Mouse (Mus musculus) adrenal gland, postnatal 4 days (tissue): ENCODE results near the gene Ctsw. TPM values are rescaled to one million over a fixed set of nuclear protein-coding genes. Genes with fewer than 3 reads are reported as not detected.

Experiments used
- total RNA-seq, 2 experiments: library from RNA; stranded (reverse); gene quantifications; 2 replicates each; pipeline ENCODE4 v1.2.3; 2021

Ctsw gene
- total RNA-seq, 2 experiments from 2014 or later: 0.67 to 1.3 TPM

Other genes with a start within 250 kb of the Ctsw start
- gene Pacs1, start 195.4 kb downstream of the Ctsw start, total RNA-seq: 10 to 100 TPM; 35.0 to 39.4 TPM
- 100 to 1,000 TPM; 210 to 224 TPM for gene Sf3b2, start 173.1 kb downstream of the Ctsw start, total RNA-seq
- under 1 TPM; 0.45 to 0.67 TPM for gene Gal3st3, start 170.2 kb downstream of the Ctsw start, total RNA-seq
- gene Catsper1, start 132.8 kb downstream of the Ctsw start, total RNA-seq: not detected
- 1 to 10 TPM; 2.6 to 3.4 TPM for gene Cst6, start 118.9 kb downstream of the Ctsw start, total RNA-seq
- 10 to 100 TPM; 36.5 to 42.2 TPM for gene Eif1ad, start 101.8 kb downstream of the Ctsw start, total RNA-seq
- 100 to 1,000 TPM; 153 to 164 TPM for gene Banf1, start 101.3 kb downstream of the Ctsw start, total RNA-seq
- 100 to 1,000 TPM in 1 of 2 experiments, 10 to 100 TPM in 1; 98.7 to 123 TPM for gene Sart1, start 79.8 kb downstream of the Ctsw start, total RNA-seq
- gene Tsga10ip, start 66.0 kb downstream of the Ctsw start, total RNA-seq: not detected
- 100 to 1,000 TPM; 236 to 266 TPM for gene Drap1, start 43.5 kb downstream of the Ctsw start, total RNA-seq
- 10 to 100 TPM; 55.1 to 56.7 TPM for gene AI837181, start 43.4 kb downstream of the Ctsw start, total RNA-seq
- gene Fosl1, start 21.0 kb downstream of the Ctsw start, total RNA-seq: under 1 TPM in 1 of 2 experiments, not detected in 1; 0.20 TPM
- gene Ccdc85b, start 10.6 kb downstream of the Ctsw start, total RNA-seq: 10 to 100 TPM; 10.4 to 10.6 TPM
- 100 to 1,000 TPM; 134 to 137 TPM for gene Fibp, start 7.9 kb downstream of the Ctsw start, total RNA-seq
- gene Efemp2, start 5.4 kb upstream of the Ctsw start, total RNA-seq: 10 to 100 TPM; 80.0 to 88.0 TPM
- 10 to 100 TPM; 24.9 to 29.8 TPM for gene Mus81, start 19.9 kb upstream of the Ctsw start, total RNA-seq
- gene Cfl1, start 21.9 kb upstream of the Ctsw start, total RNA-seq: 100 to 1,000 TPM; 789 to 859 TPM
- 1 to 10 TPM; 3.0 to 3.5 TPM for gene 1700020D05Rik, start 35.3 kb upstream of the Ctsw start, total RNA-seq
- 10 to 100 TPM; 15.1 to 16.0 TPM for gene Snx32, start 42.0 kb upstream of the Ctsw start, total RNA-seq
- gene Ovol1, start 92.1 kb upstream of the Ctsw start, total RNA-seq: 1 to 10 TPM in 1 of 2 experiments, not detected in 1; 1.6 TPM
- gene Ap5b1, start 99.5 kb upstream of the Ctsw start, total RNA-seq: 1 to 10 TPM; 6.0 to 8.9 TPM
- gene Rnaseh2c, start 133.4 kb upstream of the Ctsw start, total RNA-seq: 100 to 1,000 TPM; 109 to 110 TPM
- 10 to 100 TPM; 69.0 to 83.1 TPM for gene Kat5, start 141.7 kb upstream of the Ctsw start, total RNA-seq
- gene Rela, start 169.0 kb upstream of the Ctsw start, total RNA-seq: 10 to 100 TPM; 71.0 to 73.6 TPM
- gene Sipa1, start 195.2 kb upstream of the Ctsw start, total RNA-seq: 10 to 100 TPM; 85.0 to 90.1 TPM
- 10 to 100 TPM; 56.9 to 57.4 TPM for gene Map3k11, start 220.2 kb upstream of the Ctsw start, total RNA-seq
- gene Pcnx3, start 220.4 kb upstream of the Ctsw start, total RNA-seq: 100 to 1,000 TPM; 117 to 123 TPM
- not detected for gene Kcnk7, start 235.9 kb upstream of the Ctsw start, total RNA-seq